Mouse (Mus musculus) cerebellum, adult 2 months (tissue): ENCODE results near the gene Vmn1r157.
"Not testable (repeated sequence)": the region's sequence is repeated elsewhere in the genome, so short reads cannot be mapped to it uniquely, and the experiment has no call there.

Source experiments
- CTCF ChIP-seq: fragments of 200-500 bp; IDR thresholded peaks from 2 replicates; pipeline ENCODE4 v1.5.1; 2011; ENCODE audit warnings: low read depth, mild to moderate bottlenecking, control low read depth, low read length, moderate library complexity, borderline replicate concordance; ENCODE audit not compliant: insufficient read depth
- POLR2A ChIP-seq: fragments of 200-500 bp; IDR thresholded peaks from 2 replicates; pipeline ENCODE4 v1.6.1; 2011; ENCODE audit warnings: low read length, control low read depth, borderline replicate concordance; ENCODE audit not compliant: insufficient read depth

GRCm38 (mm10) chr7:22761397-22761796 is at the start of gene Vmn1r157:
- TF ChIP-seq CTCF, POLR2A: not testable (repeated sequence)
